Mouse (Mus musculus) forebrain, embryonic 10.5 days (tissue): ENCODE measurements at regions not wholly inside any gene's neighbourhood (a gene's known extent, or its start where the extent isn't known, plus 50 kb on each side); places are given as distances from the start of the nearest gene placed in this dataset.

Experiments used
- DNase-seq: peaks from one replicate; pipeline ENCODE4 v3.0.0-alpha.2; 2017; ENCODE audit warnings: low spot score; ENCODE audit errors: extremely low spot score
- H3K27ac ChIP-seq: fragments of 300-500 bp; sonication (generic); 2 replicates; pipeline ENCODE4 v1.5.1; 2016; ENCODE audit warnings: mild to moderate bottlenecking
- H3K27me3 ChIP-seq: fragments of 300-500 bp; sonication (generic); 2 replicates; pipeline ENCODE4 v1.6.1; 2016; ENCODE audit warnings: mild to moderate bottlenecking; ENCODE audit not compliant: poor library complexity, severe bottlenecking
- H3K36me3 ChIP-seq: fragments of 300-500 bp; sonication (generic); replicated peaks from 2 replicates; pipeline ENCODE4 v1.6.1; 2016; ENCODE audit warnings: mild to moderate bottlenecking, moderate library complexity
- H3K4me1 ChIP-seq: fragments of 300-500 bp; sonication (generic); 2 replicates; pipeline ENCODE4 v1.6.1; 2016
- H3K4me3 ChIP-seq: fragments of 300-500 bp; sonication (generic); 2 replicates; pipeline ENCODE4 v1.5.1; 2016; ENCODE audit warnings: mild to moderate bottlenecking, moderate library complexity
- H3K9me3 ChIP-seq: fragments of 300-500 bp; sonication (generic); 2 replicates; pipeline ENCODE4 v1.6.1; 2016; ENCODE audit warnings: mild to moderate bottlenecking, moderate library complexity
- WGBS: fragments of 180-500 bp; shearing (Covaris S2); methylation state at CpG from one replicate; pipeline ENCODE4 v1.1.7; 2016; 5-methylcytosine and 5-hydroxymethylcytosine counted together

GRCm38 (mm10) chr8:102496021-102496420, 289.4 kb downstream of the Cdh11 start:
- H3K9me3 ChIP-seq: no peaks in the 10 kb centered on the region
- no peak for DNase-seq
- H3K27ac ChIP-seq: no peak overlapping the region
- H3K4me1 ChIP-seq: 0 out of 2 replicates have a peak, but pooled peaks cover 3% of the 10 kb centered on the region
- no peak overlapping the region for H3K4me3 ChIP-seq
- WGBS: 81% methylated on average over 1 of the region's 1 CpGs
- H3K36me3 ChIP-seq: no peaks in the 10 kb centered on the region
- H3K27me3 ChIP-seq: no peaks in the 10 kb centered on the region

GRCm38 (mm10) chr8:102491015-102491414, 294.4 kb downstream of the Cdh11 start:
- Histone ChIP-seq H3K4me1 (no peaks in the 10 kb centered on the region), H3K27me3 (no peaks in the 10 kb centered on the region), H3K4me3 (no peak overlapping the region), H3K27ac (no peak overlapping the region), H3K36me3 (no peaks in the 10 kb centered on the region), H3K9me3 (no peaks in the 10 kb centered on the region)
- DNase-seq: no peak

GRCm38 (mm10) chr8:102488284-102488683, 297.2 kb downstream of the Cdh11 start:
- Histone ChIP-seq H3K4me1 (no peaks in the 10 kb centered on the region), H3K9me3 (no peaks in the 10 kb centered on the region), H3K27me3 (no peaks in the 10 kb centered on the region), H3K36me3 (no peaks in the 10 kb centered on the region), H3K4me3 (no peak overlapping the region), H3K27ac (no peak overlapping the region)
- 92% methylated on average over 1 of the region's 1 CpGs for WGBS
- DNase-seq: no peak

GRCm38 (mm10) chr8:102487796-102488195, 297.6 kb downstream of the Cdh11 start:
- Histone ChIP-seq H3K36me3 (no peaks in the 10 kb centered on the region), H3K27ac (no peak overlapping the region), H3K27me3 (no peaks in the 10 kb centered on the region), H3K4me3 (no peak overlapping the region), H3K9me3 (no peaks in the 10 kb centered on the region), H3K4me1 (no peaks in the 10 kb centered on the region)
- 86% methylated on average over 6 of the region's 6 CpGs for WGBS
- no peak for DNase-seq

- Histone ChIP-seq H3K4me1 (no peaks in the 10 kb centered on the region), H3K27me3 (no peaks in the 10 kb centered on the region), H3K4me3 (no peak overlapping the region), H3K9me3 (no peaks in the 10 kb centered on the region), H3K27ac (no peak overlapping the region), H3K36me3 (no peaks in the 10 kb centered on the region)
- DNase-seq: no peak
- WGBS: 95% methylated on average over 12 of the region's 12 CpGs
Observed at GRCm38 (mm10) chr8:102475166-102475802, 310.2 kb downstream of the Cdh11 start.

GRCm38 (mm10) chr8:102474192-102474591, 311.2 kb downstream of the Cdh11 start:
- Histone ChIP-seq H3K9me3 (no peaks in the 10 kb centered on the region), H3K27ac (no peak overlapping the region), H3K4me1 (no peaks in the 10 kb centered on the region), H3K36me3 (no peaks in the 10 kb centered on the region), H3K27me3 (no peaks in the 10 kb centered on the region), H3K4me3 (no peak overlapping the region)
- 84% methylated on average over 2 of the region's 2 CpGs for WGBS
- no peak for DNase-seq

- Histone ChIP-seq H3K9me3 (no peaks in the 10 kb centered on the region), H3K27ac (no peak overlapping the region), H3K4me3 (no peak overlapping the region), H3K4me1 (no peaks in the 10 kb centered on the region), H3K36me3 (no peaks in the 10 kb centered on the region), H3K27me3 (no peaks in the 10 kb centered on the region)
- WGBS: 94% methylated on average over 1 of the region's 1 CpGs
- DNase-seq: no peak
Observed at GRCm38 (mm10) chr8:102471352-102471751, 314.1 kb downstream of the Cdh11 start.

GRCm38 (mm10) chr8:102462601-102463000, 322.8 kb downstream of the Cdh11 start:
- 98% methylated on average over 2 of the region's 2 CpGs for WGBS
- Histone ChIP-seq H3K9me3 (no peaks in the 10 kb centered on the region), H3K27me3 (no peaks in the 10 kb centered on the region), H3K36me3 (no peaks in the 10 kb centered on the region), H3K4me1 (no peaks in the 10 kb centered on the region), H3K4me3 (no peak overlapping the region), H3K27ac (no peak overlapping the region)
- DNase-seq: no peak

GRCm38 (mm10) chr8:102443006-102443405, 342.4 kb downstream of the Cdh11 start:
- H3K27me3 ChIP-seq: no peaks in the 10 kb centered on the region
- H3K27ac ChIP-seq: no peak overlapping the region
- 95% methylated on average over 4 of the region's 4 CpGs for WGBS
- H3K36me3 ChIP-seq: no peaks in the 10 kb centered on the region
- H3K9me3 ChIP-seq: no peaks in the 10 kb centered on the region
- no peak for DNase-seq
- H3K4me3 ChIP-seq: no peak overlapping the region
- H3K4me1 ChIP-seq: no peaks in the 10 kb centered on the region; the same call in 1 of the 2 replicates

GRCm38 (mm10) chr8:102421828-102422227, 363.6 kb downstream of the Cdh11 start:
- Histone ChIP-seq H3K4me1 (no peaks in the 10 kb centered on the region), H3K27ac (no peak overlapping the region), H3K36me3 (no peaks in the 10 kb centered on the region), H3K4me3 (no peak overlapping the region), H3K27me3 (no peaks in the 10 kb centered on the region), H3K9me3 (no peaks in the 10 kb centered on the region)
- 80% methylated on average over 2 of the region's 2 CpGs for WGBS
- DNase-seq: no peak

GRCm38 (mm10) chr8:102414931-102415330, 370.5 kb downstream of the Cdh11 start:
- no peaks in the 10 kb centered on the region for H3K36me3 ChIP-seq
- DNase-seq: no peak
- H3K4me1 ChIP-seq: no peaks in the 10 kb centered on the region
- H3K4me3 ChIP-seq: no peak overlapping the region
- no peaks in the 10 kb centered on the region for H3K27me3 ChIP-seq
- no peak overlapping the region for H3K27ac ChIP-seq
- H3K9me3 ChIP-seq: no peaks in the 10 kb centered on the region
- WGBS: 80% methylated on average over 4 of the region's 4 CpGs

GRCm38 (mm10) chr8:102413446-102413845, 372.0 kb downstream of the Cdh11 start:
- H3K4me1 ChIP-seq: no peaks in the 10 kb centered on the region
- no peak for DNase-seq
- no peaks in the 10 kb centered on the region for H3K9me3 ChIP-seq
- 95% methylated on average over 5 of the region's 5 CpGs for WGBS
- no peak overlapping the region for H3K27ac ChIP-seq
- H3K27me3 ChIP-seq: no peaks in the 10 kb centered on the region
- no peaks in the 10 kb centered on the region for H3K36me3 ChIP-seq
- no peak overlapping the region for H3K4me3 ChIP-seq

- no peaks in the 10 kb centered on the region for H3K9me3 ChIP-seq
- 79% methylated on average over 4 of the region's 4 CpGs for WGBS
- no peak overlapping the region for H3K4me3 ChIP-seq
- H3K27me3 ChIP-seq: no peaks in the 10 kb centered on the region
- H3K4me1 ChIP-seq: no peaks in the 10 kb centered on the region
- no peak for DNase-seq
- no peak overlapping the region for H3K27ac ChIP-seq
- no peaks in the 10 kb centered on the region for H3K36me3 ChIP-seq
Observed at GRCm38 (mm10) chr8:102387591-102387990, 397.9 kb downstream of the Cdh11 start.

GRCm38 (mm10) chr8:102345392-102345791, 440.1 kb downstream of the Cdh11 start:
- H3K4me1 ChIP-seq: no peaks in the 10 kb centered on the region
- no peaks in the 10 kb centered on the region for H3K36me3 ChIP-seq
- no peak overlapping the region for H3K27ac ChIP-seq
- no peaks in the 10 kb centered on the region for H3K27me3 ChIP-seq
- H3K4me3 ChIP-seq: no peak overlapping the region
- 89% methylated on average over 1 of the region's 1 CpGs for WGBS
- no peak for DNase-seq
- H3K9me3 ChIP-seq: no peaks in the 10 kb centered on the region
